In genomic region chr17:24942453-24942852, GRCm38 (mm10) we compare ENCODE assay signal across 8 mouse cellular contexts. TPM values are rescaled to one million over a fixed set of nuclear protein-coding genes. Genes with fewer than 3 reads are reported as not detected.
DNase-seq lines count a peak whose midpoint lies in the region; ATAC-seq and TF ChIP-seq lines count a peak whose summit lies in the region.
"Not testable (repeated sequence)": the region's sequence is repeated elsewhere in the genome, so short reads cannot be mapped to it uniquely, and the experiment has no call there.

No protein-coding gene starts in this region.

- not testable (repeated sequence) for H3K4me3 ChIP-seq in bone marrow, adult 2 months (replicated peaks; ENCODE audit: control insufficient read depth, low read depth, low read length); liver, postnatal 0 days (ENCODE audit: low read depth, low read length); neural tube, embryonic 13.5 days

- H3K9me3 ChIP-seq in liver, postnatal 0 days (ENCODE audit: low read length); neural tube, embryonic 13.5 days: not testable (repeated sequence)

- not testable (repeated sequence) for H3K4me1 ChIP-seq in bone marrow, adult 2 months (ENCODE audit: control insufficient read depth, insufficient read depth, low read length); liver, postnatal 0 days (ENCODE audit: insufficient read depth); neural tube, embryonic 13.5 days (replicated peaks)

- intact Hi-C loops in heart, postnatal 36 days (cut with DNase I) = loop anchor here (2.0 to 10.0 kb wide), 2 partner anchors 342 to 422 kb away; partner anchors contain the start of genes Tpsb2 and Tpsg1

- H3K27me3 ChIP-seq in liver, postnatal 0 days (ENCODE audit: insufficient read depth, low read length); neural tube, embryonic 13.5 days; splenic B cell, adult 2 months (ENCODE audit: control insufficient read depth, insufficient read depth, low read length, poor library complexity, severe bottlenecking): not testable (repeated sequence)

- WGBS in bone marrow, adult 2 months = 5% methylated on average over 2 of the region's 2 CpGs
- WGBS in liver, postnatal 0 days (ENCODE audit: insufficient replicate concordance) = 8% methylated on average over 2 of the region's 2 CpGs
- 9% methylated on average over 2 of the region's 2 CpGs for WGBS in neural tube, embryonic 13.5 days

- peak; percentile 83; the same call in 1 of the 2 replicates for ATAC-seq in erythroblast, adult 5-6 weeks (replicated peaks; ENCODE audit: low FRiP score, poor library complexity, severe bottlenecking)
- ATAC-seq in liver, postnatal 0 days = peak; percentile 60; the same call in 1 of the 2 replicates
- ATAC-seq in neural tube, embryonic 13.5 days (ENCODE audit: low read depth) = peak; percentile 72; the same call in 1 of the 2 replicates

- not testable (repeated sequence) for TF ChIP-seq POLR2A in bone marrow, adult 2 months (IDR thresholded peaks at IDR 0.05; ENCODE audit: borderline replicate concordance, control insufficient read depth, low read depth, low read length)

- H3K27ac ChIP-seq in bone marrow, adult 2 months (ENCODE audit: control insufficient read depth, insufficient read depth, low read depth, low read length, poor library complexity); liver, postnatal 0 days (ENCODE audit: low read depth); neural tube, embryonic 13.5 days (replicated peaks): not testable (repeated sequence)

- not testable (repeated sequence) for TF ChIP-seq EP300 in liver, postnatal 0 days (IDR thresholded peaks at IDR 0.05; ENCODE audit: low read depth)

- TF ChIP-seq CTCF in bone marrow, adult 2 months (IDR thresholded peaks at IDR 0.05; ENCODE audit: control insufficient read depth, insufficient read depth, low read length) = peak; percentile 61
- peak; percentile 80 for TF ChIP-seq CTCF in liver, postnatal 0 days (IDR thresholded peaks at IDR 0.05; ENCODE audit: low read depth)

- not testable (repeated sequence) for H3K9ac ChIP-seq in liver, postnatal 0 days (replicated peaks); neural tube, embryonic 13.5 days

- not testable (repeated sequence) for H3K4me2 ChIP-seq in liver, postnatal 0 days (ENCODE audit: low read depth, low read length); neural tube, embryonic 13.5 days

- DNase-seq in CD4-positive, CD25-positive, alpha-beta regulatory T cell, adult 2 months (ENCODE audit: low read depth, low spot score) = peak; percentile 51
- peak; percentile 35 to 47 for DNase-seq in heart, postnatal 36 days
- DNase-seq in kidney, postnatal 4 days = peak; percentile 74 to 80
- not testable (repeated sequence) for DNase-seq in liver, postnatal 0 days
- peak; percentile 51 for DNase-seq in splenic B cell, adult 2 months (ENCODE audit: low read depth, low spot score)

- H3K36me3 ChIP-seq in liver, postnatal 0 days (replicated peaks; ENCODE audit: insufficient read depth, low read length) = peaks cover 20% of the 10 kb centered on the region
- peaks cover 47% of the 10 kb centered on the region for H3K36me3 ChIP-seq in neural tube, embryonic 13.5 days
- not testable (repeated sequence) for H3K36me3 ChIP-seq in splenic B cell, adult 2 months (ENCODE audit: control insufficient read depth, insufficient read depth, low read length, poor library complexity, severe bottlenecking)

RNA-seq across cellular contexts. Expression of gene Mapk8ip3, which starts 5.7 kb away (rescaled TPM):
- polyA plus RNA-seq in bone marrow, adult 2 months (2011; ENCODE audit: insufficient read depth, insufficient read length, low replicate concordance, missing spikeins) = 51.0 and 96.3 TPM in 2 replicates
- 42.7 and 48.3 TPM in 2 replicates for total RNA-seq in erythroblast, adult 5-6 weeks (2015; ENCODE audit: low replicate concordance)
- 109 and 222 TPM in 2 replicates for total RNA-seq in erythroblast, adult 5-6 weeks (2017; ENCODE audit: low replicate concordance)
- total RNA-seq in heart, postnatal 36 days (2021) = 10 to 100 TPM; 58.9 to 63.0 TPM
- polyA plus RNA-seq in liver, postnatal 0 days (2015; fragmentation: Nextera tagmentation; extraction: Ambion mirVana) = 4.0 and 4.5 TPM in 2 replicates
- polyA plus RNA-seq in neural tube, embryonic 13.5 days (2015; fragmentation: Nextera tagmentation; extraction: Ambion mirVana) = 82.2 and 85.8 TPM in 2 replicates

RNA-seq across cellular contexts. Expression of gene Jpt2, which starts 18.0 kb away (rescaled TPM):
- 12.2 and 31.5 TPM in 2 replicates for polyA plus RNA-seq in bone marrow, adult 2 months (2011; ENCODE audit: insufficient read depth, insufficient read length, low replicate concordance, missing spikeins)
- 20.8 and 28.6 TPM in 2 replicates for total RNA-seq in erythroblast, adult 5-6 weeks (2015; ENCODE audit: low replicate concordance)
- total RNA-seq in erythroblast, adult 5-6 weeks (2017; ENCODE audit: low replicate concordance) = 22.9 and 40.1 TPM in 2 replicates
- total RNA-seq in heart, postnatal 36 days (2021) = 1 to 10 TPM; 6.4 to 7.9 TPM
- polyA plus RNA-seq in liver, postnatal 0 days (2015; fragmentation: Nextera tagmentation; extraction: Ambion mirVana) = 22.4 and 25.1 TPM in 2 replicates
- 100 and 110 TPM in 2 replicates for polyA plus RNA-seq in neural tube, embryonic 13.5 days (2015; fragmentation: Nextera tagmentation; extraction: Ambion mirVana)

RNA-seq across cellular contexts. Expression of gene Nme3, which starts 46.2 kb away (rescaled TPM):
- polyA plus RNA-seq in bone marrow, adult 2 months (2011; ENCODE audit: insufficient read depth, insufficient read length, low replicate concordance, missing spikeins) = 51.7 and 64.3 TPM in 2 replicates
- 15.0 and 18.3 TPM in 2 replicates for total RNA-seq in erythroblast, adult 5-6 weeks (2015; ENCODE audit: low replicate concordance)
- total RNA-seq in erythroblast, adult 5-6 weeks (2017; ENCODE audit: low replicate concordance) = 29.1 and 32.2 TPM in 2 replicates
- 10 to 100 TPM; 30.2 to 32.4 TPM for total RNA-seq in heart, postnatal 36 days (2021)
- 37.1 and 37.8 TPM in 2 replicates for polyA plus RNA-seq in liver, postnatal 0 days (2015; fragmentation: Nextera tagmentation; extraction: Ambion mirVana)
- 86.0 and 89.0 TPM in 2 replicates for polyA plus RNA-seq in neural tube, embryonic 13.5 days (2015; fragmentation: Nextera tagmentation; extraction: Ambion mirVana)

RNA-seq across cellular contexts. Expression of gene Mrps34, which starts 47.5 kb away (rescaled TPM):
- 23.4 and 43.9 TPM in 2 replicates for polyA plus RNA-seq in bone marrow, adult 2 months (2011; ENCODE audit: insufficient read depth, insufficient read length, low replicate concordance, missing spikeins)
- total RNA-seq in erythroblast, adult 5-6 weeks (2015; ENCODE audit: low replicate concordance) = 4.8 and 7.1 TPM in 2 replicates
- 2.0 and 5.0 TPM in 2 replicates for total RNA-seq in erythroblast, adult 5-6 weeks (2017; ENCODE audit: low replicate concordance)
- total RNA-seq in heart, postnatal 36 days (2021) = 100 to 1,000 TPM; 103 to 113 TPM
- polyA plus RNA-seq in liver, postnatal 0 days (2015; fragmentation: Nextera tagmentation; extraction: Ambion mirVana) = 99.6 and 101 TPM in 2 replicates
- 71.1 and 85.7 TPM in 2 replicates for polyA plus RNA-seq in neural tube, embryonic 13.5 days (2015; fragmentation: Nextera tagmentation; extraction: Ambion mirVana)

RNA-seq across cellular contexts. Expression of gene Eme2, which starts 47.6 kb away (rescaled TPM):
- 8.2 and 35.6 TPM in 2 replicates for polyA plus RNA-seq in bone marrow, adult 2 months (2011; ENCODE audit: insufficient read depth, insufficient read length, low replicate concordance, missing spikeins)
- 7.1 and 8.6 TPM in 2 replicates for total RNA-seq in erythroblast, adult 5-6 weeks (2015; ENCODE audit: low replicate concordance)
- 10.9 and 12.4 TPM in 2 replicates for total RNA-seq in erythroblast, adult 5-6 weeks (2017; ENCODE audit: low replicate concordance)
- 10 to 100 TPM; 18.8 to 19.0 TPM for total RNA-seq in heart, postnatal 36 days (2021)
- 11.3 and 11.9 TPM in 2 replicates for polyA plus RNA-seq in liver, postnatal 0 days (2015; fragmentation: Nextera tagmentation; extraction: Ambion mirVana)
- 32.7 and 36.3 TPM in 2 replicates for polyA plus RNA-seq in neural tube, embryonic 13.5 days (2015; fragmentation: Nextera tagmentation; extraction: Ambion mirVana)
